Mouse (Mus musculus) cerebellum, adult 9-10 months (tissue): ENCODE measurements around the gene Neurl1a.

ENCODE experiments used
- DNase-seq: peaks from one replicate; pipeline ENCODE4 v3.0.0; 2022

Gene Neurl1a

GRCm38 (mm10) chr19:47219622-47220021, 41.0 kb downstream of the Neurl1a start:
- DNase-seq: no peak

- DNase-seq: no peak
These were observed 41.6 kb downstream of the Neurl1a start for GRCm38 (mm10) chr19:47220232-47220631.

DNA sequence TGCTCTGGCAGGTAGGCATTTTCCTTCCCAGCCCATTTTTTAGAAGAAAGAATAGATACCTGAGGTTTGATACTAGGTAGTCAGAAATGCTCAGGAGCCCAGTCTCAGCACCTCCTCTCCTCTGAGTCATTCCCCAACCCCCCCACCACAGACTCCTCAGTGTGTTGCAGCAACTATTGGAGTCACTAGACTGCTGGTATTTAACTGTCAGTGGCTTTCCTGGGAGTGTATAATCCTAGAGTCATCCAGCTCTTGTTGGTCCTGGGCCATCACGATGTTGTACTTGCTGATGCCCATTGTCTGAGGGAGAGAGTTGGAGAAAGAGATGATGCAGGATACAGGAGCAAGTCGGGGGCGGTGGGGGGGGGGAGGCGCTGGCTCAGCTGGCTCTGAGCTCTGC, 42.4 kb downstream of the Neurl1a start:
- DNase-seq: no peak

- DNase-seq: no peak
These were observed 43.0 kb downstream of the Neurl1a start for GRCm38 (mm10) chr19:47221500-47222153.

- peak; percentile 92 for DNase-seq
These were observed 43.7 kb downstream of the Neurl1a start for GRCm38 (mm10) chr19:47222154-47222840.

GRCm38 (mm10) chr19:47222841-47223557, 44.4 kb downstream of the Neurl1a start:
- no peak for DNase-seq

DNA sequence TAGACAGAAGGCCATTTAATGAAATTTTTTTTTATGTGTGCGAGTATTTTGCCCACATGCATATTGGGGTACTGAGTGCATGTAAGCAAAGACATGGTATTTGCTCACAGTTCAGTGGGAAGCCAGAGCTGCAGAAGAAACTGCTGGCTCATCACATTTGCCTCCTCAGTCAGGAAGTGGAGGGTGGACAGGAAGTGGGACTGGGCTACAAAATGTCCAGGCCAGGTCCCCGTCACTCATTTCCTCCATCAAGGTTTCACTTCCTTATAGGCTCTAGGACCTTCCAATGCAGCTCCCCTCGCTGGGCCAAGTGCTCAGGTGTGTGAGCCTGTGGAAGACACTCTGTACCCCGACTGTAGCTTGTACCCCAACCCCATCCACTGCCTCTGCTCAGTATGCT, 46.1 kb downstream of the Neurl1a start:
- no peak for DNase-seq

DNA sequence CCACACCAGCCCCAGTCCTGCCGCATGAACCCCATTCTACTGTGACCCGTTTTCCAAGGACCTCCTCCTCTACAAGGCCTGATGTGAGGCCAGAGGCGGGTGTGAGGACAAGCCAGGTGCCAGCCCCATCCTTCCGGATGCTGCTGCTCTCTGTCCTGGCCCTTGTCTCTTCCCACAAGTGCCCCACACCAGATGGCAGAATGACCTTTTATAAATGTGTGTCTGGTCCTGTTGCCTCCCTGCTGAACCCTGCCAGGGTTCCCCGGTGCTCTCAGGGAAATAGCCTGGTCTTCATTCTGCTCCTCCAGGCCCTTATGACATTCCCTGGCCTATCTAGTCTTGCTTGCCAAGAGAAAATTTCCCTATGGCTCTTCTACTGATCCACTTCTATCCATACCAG, 47.2 kb downstream of the Neurl1a start:
- DNase-seq: peak; percentile 81

DNA sequence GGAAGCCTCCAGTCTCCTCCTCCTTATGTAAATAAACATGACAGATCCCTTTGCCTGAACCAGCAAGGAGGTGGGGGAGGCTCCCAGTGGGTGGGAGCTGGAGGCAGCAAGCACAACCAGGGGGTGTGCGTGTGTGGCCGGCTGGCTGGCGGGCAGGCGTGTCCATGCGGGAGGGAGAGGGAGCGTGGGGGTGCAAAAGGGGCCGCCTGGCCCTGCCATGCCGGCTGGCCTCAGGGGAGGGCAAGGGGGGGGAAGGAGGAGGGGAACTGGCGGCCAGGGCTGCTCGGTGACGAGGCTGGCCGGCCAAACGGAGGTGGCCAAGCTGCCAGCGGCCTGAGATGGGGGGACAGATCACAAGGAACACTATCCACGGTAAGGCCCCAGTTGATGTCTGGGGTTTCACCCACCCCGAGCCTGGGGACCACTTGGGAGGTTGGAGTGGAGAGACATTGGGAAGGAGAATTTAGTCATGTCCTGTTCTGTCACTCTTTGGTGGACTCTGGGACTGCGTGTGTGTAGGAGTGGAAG, 50.2 kb downstream of the Neurl1a start:
- DNase-seq: peak; percentile 86

DNA sequence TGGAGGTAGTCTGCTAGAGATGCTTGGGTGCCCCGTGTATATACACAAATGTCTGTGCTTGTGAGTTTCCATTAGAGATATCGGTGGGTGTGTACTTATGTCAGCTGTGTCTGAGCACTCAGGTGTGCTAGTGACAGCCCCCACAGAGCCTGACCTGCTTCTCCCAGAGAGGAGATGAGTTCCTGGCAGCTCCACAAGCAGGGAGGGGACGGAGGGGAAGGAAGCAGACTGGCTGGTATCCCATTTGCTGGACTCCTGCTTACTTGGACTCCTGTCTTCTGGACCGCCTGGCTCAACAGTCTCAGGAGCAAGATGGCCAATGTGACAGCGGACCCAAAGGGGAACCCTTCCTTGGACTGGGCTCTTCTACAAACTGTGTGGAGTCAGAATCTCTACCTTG, 50.8 kb downstream of the Neurl1a start:
- DNase-seq: peak; percentile 93

DNA sequence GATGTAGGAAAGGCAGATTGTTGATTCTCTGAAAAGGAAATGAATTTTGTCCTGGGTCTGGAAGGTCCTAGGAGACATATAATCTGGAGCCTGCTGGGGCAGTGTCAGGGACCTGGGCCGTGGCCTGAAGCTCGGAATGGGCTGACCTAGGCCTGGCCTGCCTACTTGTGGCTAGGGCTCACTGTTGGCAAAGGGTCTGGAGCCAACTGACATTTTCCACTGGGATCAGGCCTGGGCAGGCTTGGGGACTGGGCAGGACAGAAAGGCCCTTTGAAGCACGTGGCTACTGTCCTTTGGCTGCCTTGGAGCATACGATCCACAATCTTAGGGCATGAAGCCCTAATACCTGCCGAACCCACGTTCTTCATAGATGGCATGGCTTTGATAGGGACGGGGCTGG, 51.5 kb downstream of the Neurl1a start:
- no peak for DNase-seq

DNA sequence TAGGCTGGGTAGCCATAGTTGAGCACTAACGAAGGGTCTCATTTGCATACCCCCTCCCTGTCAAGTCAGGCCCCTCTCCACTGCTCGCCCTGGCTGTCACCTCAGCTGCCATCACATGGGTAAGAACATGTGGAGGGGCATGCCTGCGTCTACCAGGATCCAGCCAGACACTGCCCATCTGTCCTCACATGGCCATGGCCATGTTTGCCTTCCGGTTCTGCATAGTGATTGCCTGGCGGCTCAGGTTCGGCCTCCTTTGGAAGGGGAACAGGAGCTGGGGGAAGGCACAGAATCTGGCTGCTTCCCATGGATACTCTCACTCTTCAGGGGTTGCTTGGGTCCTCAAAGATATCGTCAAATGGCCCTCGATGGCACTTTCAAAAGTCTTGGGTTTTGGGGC, 52.1 kb downstream of the Neurl1a start:
- peak; percentile 53 for DNase-seq

- no peak for DNase-seq
These were observed 52.8 kb downstream of the Neurl1a start for GRCm38 (mm10) chr19:47231389-47231788.

DNA sequence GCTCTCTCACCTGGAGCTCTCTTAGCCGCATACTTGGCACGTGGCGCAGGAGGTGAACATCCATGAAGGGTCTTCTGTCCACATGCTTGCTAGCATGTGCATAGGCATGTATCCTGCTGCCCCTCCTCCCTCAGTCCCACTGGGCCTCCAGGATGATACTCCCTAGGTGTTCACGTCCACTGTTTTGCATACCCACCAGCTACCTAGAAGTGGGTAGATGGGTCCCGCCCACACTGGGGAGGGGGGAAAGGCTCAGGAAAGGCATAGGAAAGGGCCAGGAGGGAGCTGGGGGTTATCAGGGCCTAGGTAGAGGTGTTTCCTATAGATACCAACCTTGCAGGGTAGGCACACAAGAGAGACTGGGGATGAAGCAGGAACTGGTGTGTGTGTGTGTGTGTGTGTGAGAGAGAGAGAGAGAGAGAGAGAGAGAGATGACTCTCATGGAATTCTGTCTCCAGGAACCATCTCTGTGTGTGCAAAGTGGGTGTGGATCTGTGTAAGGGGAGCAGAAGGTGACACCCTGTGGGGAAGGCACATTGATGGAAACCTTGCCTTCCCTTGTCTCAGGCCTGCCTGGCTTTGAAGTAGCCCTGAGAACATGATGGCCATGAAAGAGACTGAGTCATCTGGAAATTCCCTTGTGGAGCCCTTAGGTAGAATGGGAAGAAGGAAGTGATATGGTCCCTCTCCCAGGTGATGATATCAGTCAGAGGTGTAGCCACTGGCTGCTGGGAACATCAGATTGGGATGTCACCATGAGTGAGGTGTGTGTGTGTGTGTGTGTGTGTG, 53.7 kb downstream of the Neurl1a start:
- DNase-seq: peak; percentile 55

GRCm38 (mm10) chr19:47233087-47233486, 54.5 kb downstream of the Neurl1a start:
- peak; percentile 67 for DNase-seq

DNA sequence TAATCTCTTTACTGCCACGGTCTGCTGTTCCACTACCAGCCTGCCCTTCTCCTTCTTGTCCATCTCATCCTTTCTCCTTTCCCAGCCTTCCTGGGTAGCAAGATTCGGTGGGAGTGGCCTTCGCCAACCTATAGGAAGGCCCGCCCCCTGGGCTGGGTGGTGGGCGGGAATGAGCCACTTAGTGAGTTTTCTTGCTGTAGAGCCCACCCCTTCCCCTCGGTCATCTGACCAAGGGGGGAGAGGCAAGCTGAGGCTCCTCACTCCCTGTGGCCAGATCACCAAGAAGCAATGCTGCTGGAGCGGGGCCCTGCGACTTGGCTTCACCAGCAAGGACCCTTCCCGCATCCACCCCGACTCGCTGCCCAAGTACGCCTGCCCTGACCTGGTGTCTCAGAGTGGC, 61.5 kb downstream of the Neurl1a start:
- no peak for DNase-seq

DNA sequence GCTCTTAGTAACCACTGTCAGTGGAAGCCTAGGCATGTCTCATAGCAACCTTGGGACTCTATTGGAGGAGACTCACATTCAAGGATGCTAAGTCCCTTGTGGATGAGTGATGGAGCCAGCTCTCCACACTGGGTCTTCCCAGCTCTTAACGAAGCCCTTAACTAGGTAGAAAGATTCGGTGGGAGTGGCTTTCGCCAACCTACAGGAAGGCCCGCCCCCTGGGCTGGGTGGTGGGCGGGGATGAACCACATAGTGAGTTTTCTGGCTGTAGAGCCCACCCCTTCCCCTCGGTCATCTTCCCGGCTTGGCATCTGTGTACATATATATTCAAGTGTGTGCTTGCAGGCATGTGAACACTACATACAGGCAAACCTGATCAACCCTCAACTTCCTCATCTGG, 62.3 kb downstream of the Neurl1a start:
- DNase-seq: no peak

GRCm38 (mm10) chr19:47242227-47242626, 63.6 kb downstream of the Neurl1a start:
- no peak for DNase-seq

- no peak for DNase-seq
These were observed 66.9 kb downstream of the Neurl1a start for GRCm38 (mm10) chr19:47245512-47245911.

GRCm38 (mm10) chr19:47247791-47248190, 69.2 kb downstream of the Neurl1a start:
- no peak for DNase-seq

DNA sequence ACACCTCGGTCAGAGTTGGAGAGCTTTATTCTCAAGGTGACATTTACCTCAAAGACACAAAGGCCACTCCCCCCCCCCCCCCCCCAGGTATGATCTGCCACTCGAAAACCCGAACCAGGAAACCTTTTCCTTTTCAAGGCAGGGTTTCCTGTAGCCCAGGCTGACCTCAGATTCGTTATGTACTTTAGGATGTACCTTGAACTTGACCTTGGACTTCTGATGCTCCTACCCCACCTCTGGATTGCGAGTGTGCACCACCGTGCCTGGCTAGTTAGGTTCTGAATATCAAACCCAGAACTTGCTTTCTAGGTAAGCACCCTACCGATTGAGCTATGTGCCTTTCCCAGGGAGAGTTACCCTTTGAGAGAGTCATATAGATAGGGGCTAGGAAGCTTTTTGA, 69.7 kb downstream of the Neurl1a start:
- no peak for DNase-seq

DNA sequence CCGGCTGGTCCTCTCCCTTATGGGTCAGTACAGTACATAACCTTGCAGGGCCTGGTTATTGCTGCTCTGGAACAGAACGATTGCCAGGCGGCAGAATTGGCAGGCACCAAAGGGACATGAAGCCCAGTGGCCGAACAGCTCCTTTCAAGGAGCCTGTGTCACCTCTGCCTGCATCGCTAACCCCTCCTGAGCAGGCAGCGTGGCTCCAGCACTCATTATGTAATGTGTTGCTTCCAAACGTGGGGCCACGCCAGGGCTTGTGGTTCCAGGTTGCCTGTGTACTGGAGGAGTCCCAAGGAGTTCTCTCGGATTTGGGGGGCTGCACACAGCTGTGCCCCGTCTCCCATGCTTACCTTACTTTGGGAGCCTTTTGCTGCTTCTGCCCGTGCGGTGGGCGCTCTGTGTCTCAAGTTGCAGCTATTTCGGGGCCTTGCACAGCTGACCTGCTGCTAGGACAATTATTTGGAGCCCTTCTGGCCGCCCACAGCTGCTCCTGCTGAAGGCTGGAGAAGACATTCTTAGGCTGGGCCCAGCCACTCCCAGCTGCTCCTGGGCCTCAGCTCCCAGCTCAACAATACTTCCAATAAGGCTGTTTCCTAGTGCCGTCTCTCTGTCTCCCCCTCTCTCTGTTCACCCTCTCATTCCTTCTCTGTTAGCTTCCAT, 70.4 kb downstream of the Neurl1a start:
- no peak for DNase-seq
